Mouse (Mus musculus) kidney, adult 18-20 months (tissue): ENCODE data around the gene Slc39a13.
"Not testable (repeated sequence)": the region's sequence is repeated elsewhere in the genome, so short reads cannot be mapped to it uniquely, and the experiment has no call there.

ENCODE experiments used
- DNase-seq: peaks from one replicate; pipeline ENCODE4 v3.0.0; 2021

Gene Slc39a13

DNA sequence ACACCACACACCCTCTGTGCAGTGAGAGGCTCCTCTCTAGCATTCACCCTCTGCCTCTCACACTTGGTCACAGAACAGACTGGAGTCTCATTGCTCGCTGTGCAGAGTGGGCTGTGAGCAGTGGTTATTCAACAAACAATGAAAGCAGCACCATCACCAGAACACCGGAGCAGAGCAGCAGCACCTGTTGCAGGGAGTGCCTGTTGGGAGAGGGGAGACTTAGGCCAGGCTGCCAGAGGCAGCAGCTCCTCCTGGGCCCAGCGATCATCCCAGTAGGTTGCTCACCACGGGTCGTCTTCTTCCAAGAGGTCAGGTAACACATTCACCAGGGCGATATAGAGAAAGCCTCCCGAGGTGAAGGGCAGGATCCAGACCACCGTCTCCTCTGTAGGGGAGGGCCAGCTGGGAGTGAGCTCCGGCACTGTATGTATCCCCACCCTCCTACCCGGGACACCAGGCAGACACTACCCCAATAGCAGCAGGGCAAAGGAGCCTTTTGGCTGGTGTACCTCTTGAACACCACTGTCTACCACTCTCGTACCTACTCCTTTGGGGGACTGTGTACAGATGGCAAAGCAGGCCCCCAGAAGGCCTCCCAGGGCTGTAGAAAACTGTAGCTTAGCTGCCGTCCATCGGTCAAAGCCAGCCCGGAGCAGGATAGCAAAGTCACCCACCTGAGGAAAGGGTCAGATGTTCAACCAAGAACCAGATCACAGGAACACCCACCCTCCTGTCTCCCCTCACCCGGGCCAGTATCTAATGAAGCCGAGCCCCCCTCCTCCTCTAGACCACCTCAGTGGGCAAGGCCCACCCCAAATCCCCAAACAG is 7.2 kb downstream of the Slc39a13 start:
- DNase-seq = no peak

DNA sequence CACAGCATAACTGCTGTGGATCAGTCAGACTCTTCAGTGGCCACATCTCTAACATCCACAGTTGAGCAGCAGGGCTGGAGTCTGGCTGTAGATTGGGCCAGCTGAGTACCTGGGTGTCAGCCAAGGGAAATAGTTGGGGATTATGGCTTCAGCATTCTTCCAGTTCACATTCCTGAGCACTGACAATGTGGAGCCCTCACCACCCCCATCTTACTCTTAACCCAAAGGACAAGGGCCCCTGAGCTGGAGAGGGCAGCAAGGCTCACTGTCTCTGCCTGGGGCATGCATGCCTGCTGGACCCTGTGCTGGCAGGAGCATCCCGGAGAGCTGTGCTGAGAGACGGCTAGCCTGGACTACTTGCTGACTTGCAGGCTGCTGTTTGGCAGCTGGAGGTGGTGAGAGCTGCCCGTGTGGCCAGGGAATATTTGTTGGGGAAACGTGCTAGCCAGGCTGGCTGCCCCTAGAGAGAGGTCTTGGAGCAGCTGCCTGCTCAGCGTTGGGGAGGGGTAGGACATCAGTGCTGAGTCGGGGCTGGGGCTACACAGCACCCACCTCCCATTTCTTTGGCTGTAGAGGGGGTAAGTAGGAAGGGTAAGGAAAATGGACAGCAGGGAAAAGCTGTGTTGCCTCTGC is 8.3 kb downstream of the Slc39a13 start:
- peak; percentile 58 for DNase-seq

DNA sequence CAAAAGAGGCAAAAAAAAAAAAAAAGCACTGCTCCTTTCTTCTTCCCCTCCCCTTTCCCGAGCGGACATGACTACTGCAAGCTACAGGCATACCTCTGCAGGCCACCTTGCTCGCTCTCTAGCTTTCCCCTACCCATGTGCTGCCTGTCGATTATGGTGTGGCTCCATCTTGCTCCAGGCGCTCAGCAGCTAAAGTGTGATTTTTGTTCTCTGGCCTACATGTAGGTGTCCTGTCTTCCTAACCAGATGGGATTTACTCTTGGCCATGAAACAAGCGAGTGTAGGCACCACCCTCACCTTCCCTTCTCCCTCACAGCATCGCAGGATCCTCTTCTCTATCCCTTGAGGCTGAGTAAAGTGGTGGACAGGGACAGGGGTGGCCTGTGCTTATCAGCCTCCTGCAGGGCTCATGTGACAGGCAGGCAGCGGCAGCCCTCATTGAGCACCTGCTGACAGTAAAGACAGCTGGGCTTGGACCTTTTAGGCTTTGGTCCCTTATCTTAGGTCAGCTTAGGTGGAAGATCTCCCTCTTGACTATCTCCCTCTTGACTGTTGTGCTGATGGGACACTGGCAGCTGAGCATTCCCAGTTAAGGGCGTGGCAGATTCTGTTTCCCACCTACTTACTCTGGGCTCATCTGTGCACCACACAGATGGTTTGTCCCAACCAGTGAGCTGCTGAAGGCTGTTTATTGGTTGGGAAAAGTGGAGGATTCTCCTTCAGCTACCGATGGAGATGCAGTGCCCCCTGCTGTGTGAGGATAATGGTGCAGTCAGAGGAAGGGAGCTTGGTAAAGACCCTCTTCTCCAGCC is 9.5 kb downstream of the Slc39a13 start:
- peak; percentile 51 for DNase-seq

DNA sequence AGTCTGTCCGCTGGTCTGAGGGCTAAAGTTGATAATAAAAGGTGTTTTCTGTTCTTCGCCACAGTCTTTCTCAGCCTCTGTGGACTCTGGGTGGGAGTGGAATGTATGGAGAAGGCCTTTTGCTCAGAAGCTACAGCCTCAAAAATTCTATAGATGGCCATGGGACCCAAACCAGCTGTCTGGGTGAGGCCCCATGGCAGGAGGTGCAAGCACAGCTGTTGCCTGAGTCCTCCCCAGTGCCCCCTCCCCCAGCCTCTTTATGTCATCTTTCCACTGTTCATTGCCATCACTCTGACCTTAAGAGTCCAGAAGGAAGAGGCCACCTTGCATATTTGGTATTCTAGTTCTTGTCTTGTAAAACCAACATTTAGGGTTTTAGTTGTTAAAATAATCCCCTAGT is 10.8 kb downstream of the Slc39a13 start:
- DNase-seq = no peak

DNA sequence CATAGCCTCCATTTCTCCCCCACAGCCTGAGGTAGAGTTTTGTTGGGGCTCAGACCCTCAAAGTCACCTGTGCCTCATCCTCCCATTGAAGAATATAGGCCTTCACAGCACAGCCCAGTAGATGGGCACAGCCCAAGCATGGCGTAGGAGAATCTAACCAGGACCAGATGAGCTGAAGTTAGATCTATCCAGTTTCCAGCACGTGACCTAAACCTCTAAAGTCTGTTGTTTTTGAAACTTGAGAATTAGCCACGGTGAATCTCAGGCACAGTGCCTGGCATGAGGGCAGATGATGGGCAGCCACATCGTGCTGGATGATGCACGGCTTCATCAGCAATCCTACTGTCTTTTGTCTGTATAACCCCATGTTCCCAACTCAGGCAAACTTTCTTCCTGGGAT is 11.8 kb downstream of the Slc39a13 start:
- DNase-seq = no peak

DNA sequence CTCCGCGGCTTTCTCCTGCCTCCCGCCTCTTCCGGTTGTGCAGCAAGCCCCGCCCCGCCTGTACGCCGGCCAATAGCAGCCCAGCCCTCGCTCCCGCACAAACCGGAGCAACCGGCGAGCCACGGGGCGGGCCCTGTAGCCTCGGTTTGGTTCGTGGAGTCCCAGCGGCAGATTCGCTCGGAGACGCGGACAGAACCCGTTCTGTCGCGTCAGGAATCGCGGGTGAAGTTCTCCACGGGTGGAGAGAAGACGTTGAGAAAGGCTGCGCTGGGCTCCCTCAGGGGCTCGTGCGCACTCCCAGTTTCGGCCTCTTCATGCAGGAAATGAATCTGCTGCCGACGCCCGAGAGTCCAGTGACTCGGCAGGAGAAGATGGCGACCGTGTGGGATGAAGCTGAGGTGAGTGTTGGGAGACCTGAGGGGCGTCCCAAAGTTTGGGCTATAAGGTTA is 16.3 kb downstream of the Slc39a13 start, which contains the start of gene Psmc3:
TSS of gene Psmc3 (plus strand) at position 76 of the 449 bp plus-strand sequence.
- DNase-seq = peak; percentile 97

DNA sequence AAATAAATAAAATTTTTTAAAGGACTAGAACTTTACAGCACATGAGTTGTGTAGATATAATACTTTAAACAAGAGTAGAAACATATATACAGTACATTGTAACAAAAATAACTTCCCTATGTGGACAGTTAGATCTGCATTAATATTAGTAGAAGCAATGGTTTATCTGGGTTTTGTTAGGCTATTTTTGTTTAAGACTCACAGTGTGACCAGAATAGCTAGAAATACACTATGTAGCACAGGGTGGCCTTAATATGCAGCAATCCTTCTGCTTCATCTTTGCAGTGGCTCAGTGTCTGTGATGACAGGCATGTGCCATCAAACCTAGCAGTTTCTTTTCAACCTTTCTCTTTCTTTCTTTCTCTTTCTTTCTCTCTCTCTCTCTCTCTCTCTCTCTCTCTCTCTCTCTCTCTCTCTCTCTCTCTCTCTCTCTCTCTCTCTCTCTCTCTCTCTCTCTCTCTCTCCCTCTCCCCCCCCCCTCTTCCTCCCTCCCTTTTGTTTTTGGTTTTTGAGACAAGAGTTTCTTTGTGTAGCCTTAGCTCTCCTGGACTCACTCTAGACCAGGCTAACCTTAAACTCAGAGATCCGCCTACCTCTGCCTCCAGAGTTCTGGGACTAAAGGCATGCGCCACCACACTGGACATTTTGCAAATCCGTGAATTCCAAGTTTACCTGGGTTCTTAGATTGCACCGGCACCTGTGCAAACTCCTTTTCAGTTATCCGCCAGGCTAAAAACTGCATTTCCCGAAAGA is 16.9 kb downstream of the Slc39a13 start:
- no peak for DNase-seq

DNA sequence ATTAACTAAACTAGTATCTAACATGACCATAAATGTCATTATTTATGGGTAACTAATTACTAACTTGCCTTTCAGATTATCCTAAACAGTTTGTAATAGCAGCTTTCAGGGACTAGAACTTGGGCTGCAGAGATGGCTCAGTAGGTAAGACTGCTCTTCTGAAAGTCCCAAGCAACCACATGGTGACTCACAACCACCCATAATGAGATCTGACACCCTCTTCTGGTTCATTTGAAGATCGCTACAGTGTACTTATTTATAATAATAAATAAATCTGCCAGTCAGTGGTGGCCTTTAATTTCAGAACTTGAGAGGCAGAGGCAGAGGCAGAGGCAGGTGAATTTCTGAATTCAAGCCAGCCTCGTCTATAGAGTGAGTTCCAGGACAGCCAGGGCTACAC is 17.5 kb downstream of the Slc39a13 start:
- DNase-seq = no peak

DNA sequence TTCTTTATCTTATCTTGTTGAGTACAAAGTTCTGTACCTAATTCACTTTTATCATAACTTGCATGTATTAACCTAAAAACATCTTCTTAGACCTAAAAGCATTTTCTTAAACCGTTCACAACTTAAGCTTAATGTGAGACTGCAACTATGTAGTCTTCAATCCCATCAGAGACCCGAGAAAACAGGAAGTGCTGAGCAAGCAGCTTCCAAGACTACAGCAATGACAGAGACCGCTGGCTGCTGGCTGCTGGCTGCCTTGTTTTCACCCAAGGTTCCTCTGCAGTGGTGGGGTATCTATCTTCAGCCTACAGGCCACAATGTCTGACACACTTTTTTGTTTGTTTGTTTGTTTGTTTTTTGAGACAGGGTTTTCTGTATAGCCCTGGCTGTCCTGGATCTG is 18.3 kb downstream of the Slc39a13 start:
- DNase-seq = no peak

DNA sequence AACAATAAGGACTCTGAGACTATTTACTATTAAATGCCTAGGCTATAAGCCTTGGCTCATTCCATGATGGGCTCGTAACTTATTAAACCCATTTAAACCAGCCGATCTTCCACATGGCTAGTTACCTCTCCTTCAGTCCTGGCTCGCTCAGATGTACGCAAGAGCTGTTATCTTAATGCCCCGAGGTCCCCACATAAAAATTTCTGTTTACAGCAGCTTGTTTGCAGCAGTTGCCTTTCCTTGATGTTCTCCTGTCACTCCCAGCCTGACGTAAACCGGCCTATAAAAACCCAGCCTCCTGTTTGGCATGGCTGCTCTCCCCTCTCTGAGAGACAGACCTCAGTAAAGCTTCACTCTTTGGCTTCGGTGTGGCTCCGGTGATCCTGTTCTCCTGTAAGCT is 22.9 kb downstream of the Slc39a13 start:
- DNase-seq = peak; percentile 42

DNA sequence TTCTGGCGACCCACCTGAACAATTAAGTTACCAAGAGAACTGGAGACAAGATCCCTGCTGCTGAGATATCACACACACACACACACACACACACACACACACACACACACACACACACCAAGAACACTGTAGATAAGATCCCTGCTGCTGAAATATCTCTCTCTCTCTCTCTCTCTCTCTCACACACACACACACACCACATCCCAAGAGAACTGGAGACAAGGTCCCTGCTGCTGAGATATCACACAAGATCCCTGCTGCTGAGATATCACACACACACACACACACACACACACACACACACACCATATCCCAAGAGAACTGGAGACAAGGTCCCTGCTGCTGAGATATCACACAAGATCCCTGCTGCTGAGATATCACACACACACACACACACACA is 24.4 kb downstream of the Slc39a13 start:
- DNase-seq = not testable (repeated sequence)

DNA sequence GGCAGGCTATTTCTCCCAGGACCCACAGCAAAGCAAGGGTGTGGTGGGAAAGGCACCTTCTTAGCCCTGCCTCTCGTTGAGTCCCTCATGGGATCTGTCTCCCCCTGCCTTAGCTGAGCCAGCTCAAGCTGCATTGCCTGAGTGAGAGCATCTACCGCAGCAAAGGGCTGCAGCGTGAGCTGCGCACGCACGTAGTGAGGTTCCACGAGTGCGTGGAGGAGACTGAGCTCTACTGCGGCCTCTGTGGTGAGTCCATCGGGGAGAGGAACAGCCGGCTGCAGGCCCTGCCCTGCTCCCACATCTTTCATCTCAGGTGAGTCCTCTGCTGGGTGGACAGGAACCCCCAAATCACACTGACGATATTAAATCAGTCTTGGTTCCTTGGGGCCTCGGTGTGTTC is 25.5 kb downstream of the Slc39a13 start:
- DNase-seq = no peak

DNA sequence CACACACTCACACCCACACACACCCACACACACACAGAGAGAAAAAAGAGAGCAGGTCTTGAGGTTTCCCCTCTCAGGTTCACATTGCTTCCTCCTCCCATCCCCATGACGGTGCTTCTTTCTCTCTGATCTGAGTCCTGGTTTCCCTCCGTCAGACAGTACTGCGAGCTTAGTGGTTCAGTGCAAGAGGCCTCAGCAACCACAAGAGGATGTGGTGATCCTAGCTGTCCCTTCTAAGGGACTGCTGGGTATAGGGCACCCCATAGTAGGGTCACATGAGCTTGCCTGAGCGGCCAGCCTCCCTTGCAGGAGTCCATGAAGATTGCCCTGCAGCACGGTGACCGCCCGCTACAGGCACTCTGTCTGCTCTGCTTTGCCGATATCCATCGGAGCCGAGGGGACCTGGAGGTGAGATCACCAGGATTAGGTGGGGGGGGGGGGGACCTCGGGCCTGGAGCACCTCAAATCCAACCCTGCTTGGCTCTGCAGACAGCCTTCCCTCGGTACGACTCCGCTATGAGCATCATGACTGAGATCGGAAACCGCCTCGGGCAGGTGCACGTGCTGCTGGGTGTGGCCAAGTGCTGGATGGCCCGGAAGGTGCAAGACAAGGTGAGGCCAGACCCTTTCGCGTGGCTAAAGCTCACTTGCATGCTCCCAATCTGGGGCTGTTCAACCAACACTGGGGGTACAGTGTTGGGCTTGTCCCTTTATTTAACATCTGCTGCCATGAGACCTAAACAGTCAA is 27.4 kb downstream of the Slc39a13 start:
- DNase-seq = no peak

DNA sequence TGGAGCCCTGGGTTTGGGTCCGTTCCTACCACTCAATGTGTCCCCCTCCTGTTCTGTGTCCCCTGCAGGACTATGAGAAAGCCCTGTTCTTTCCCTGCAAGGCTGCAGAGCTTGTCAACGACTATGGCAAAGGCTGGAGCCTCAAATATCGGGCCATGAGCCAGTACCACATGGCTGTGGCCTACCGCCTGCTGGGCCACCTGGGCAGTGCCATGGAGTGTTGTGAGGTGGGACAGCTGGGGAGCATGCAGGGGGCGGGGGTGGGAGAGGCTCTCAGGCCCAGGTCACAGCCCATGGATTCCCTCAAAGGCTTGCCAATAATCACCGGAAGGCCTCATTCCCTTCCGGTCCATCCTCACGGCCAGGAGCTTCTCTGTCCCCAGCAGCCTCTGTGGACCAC is 28.4 kb downstream of the Slc39a13 start:
- no peak for DNase-seq

DNA sequence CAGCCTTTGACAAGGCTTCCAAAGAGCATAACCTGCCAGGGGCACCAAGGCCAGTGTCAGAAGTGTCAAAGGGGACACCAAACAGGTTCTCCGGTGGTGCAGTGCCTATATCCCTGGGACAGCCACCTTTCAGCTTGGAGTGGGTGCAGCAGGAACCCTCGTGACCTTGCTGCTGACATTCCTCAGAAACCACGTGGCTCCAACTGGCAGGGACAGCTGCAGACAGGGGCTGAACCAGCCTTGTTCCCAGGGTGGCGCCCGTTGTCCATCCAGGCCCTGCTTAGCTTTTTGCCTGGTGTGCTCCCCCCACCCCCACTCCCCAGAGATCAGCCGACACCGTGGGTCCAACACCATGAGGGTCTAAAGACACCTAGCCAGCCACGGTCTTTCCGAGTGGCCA is 34.8 kb downstream of the Slc39a13 start, which contains the start of gene Rapsn:
TSS of gene Rapsn (plus strand) at position 236 of the 400 bp plus-strand sequence.
- DNase-seq = peak; percentile 65

DNA sequence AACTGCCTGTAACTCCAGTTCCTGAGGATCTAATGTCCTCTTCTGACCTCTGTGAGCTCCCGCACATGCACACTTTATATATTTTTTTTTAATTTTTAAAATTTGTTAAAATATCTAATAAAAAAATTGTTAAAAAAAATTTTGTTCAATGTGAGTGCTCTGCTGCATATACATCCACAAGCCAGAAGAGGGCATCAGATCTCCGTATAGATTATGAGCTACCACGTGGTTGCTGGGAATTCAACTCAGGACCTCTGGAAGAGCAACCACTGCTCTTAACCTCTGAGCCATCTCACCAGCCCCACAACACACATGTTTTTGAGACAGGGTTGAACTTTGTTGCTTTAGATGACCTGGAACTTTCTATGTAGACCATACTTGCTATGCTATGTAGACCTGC is 37.2 kb downstream of the Slc39a13 start:
- DNase-seq = no peak

DNA sequence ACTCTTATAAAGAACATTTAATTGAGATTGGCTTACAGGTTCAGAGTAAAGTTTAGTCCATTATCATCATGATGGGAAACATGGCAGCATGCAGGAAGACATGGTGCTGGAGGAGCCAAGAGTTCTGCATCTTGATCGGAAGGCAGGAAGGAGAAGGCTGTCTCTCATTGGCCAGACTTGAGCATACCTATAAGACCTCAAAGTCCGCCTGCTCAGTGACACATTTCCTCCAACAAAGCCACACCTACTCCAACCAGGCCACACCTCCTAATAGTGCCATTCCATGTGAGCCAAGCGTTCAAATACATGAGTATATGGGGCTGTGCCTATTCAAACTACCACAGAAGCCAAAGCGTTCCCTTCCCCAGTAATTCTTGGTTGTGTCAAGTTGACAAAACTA is 39.0 kb downstream of the Slc39a13 start:
- DNase-seq = no peak

DNA sequence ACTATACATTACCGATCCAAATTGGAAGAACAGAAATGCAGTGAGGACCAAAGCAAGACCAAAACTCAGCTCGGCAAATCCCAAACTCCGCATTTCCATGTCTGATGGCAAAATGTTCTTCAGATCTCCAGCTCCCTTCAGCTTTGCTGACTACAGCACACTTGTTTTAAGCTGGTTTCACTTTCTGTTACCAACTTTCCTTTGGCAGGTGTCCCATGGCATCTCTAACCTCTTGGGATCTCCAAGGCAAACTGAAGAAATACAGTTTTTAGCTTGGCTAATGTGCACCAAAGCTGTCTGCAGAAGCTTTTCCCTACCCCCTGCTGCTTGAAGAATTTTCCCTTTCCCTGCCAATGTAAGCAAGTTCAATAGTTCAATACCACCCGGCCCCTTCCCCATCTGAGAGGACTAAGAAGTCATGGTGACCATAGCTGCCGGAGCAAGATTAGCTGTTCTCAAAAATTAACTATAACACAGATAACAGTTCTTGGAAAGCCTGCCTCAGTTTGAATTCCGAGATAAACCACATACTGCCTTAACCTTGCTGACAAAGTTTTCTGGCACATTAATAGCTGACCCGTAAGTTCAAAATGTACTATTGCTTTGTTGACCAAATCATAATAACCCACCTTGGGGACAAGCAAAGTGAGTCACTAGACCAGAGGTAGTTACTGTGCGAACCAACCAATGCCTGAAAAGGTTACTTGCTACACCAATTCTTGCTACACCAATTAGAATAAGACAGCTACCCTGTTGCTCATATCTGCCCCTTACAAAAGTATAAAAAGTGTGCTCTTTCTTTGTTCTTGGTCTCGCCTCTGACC is 42.6 kb downstream of the Slc39a13 start:
- DNase-seq = no peak

DNA sequence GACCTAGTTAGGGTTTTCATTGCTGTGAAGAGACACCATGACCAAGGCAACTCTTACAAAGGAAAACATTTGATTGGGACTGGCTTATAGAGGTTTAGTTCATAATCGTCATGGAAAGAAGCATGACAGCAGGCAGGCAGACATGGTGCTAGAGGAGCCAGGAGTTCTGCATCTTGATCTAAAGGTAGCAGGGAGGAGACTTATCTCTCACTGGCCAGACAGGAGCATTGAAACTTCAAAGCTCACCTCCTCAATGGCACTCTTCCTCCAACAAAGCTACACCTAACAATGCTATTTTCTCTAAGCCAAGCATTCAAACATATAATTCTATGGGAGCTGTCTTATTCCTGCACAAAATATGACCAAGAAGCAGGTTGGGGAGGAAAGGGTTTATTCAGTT is 43.7 kb downstream of the Slc39a13 start:
- DNase-seq = no peak

DNA sequence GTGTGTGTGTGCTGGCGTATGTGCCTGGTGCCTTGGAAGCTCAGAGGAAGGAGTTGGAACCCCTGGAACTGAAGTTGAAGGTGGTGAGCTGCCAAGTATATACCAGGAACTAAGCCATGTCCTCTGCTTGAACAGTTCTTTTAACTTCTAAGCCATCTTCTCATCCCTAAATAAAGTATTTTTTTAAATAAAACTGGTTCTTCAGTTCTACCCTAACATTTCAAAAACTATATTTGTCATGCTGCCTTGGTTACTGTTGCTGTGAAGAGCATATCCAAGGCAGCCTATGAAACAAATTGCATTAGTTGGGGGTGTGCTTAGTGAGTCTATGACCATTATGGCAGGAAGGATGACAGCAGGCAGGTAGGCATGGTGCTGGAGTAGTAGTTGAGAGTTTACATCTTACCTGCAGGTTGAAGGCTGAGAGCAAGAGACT is 45.1 kb downstream of the Slc39a13 start:
- DNase-seq = no peak

DNA sequence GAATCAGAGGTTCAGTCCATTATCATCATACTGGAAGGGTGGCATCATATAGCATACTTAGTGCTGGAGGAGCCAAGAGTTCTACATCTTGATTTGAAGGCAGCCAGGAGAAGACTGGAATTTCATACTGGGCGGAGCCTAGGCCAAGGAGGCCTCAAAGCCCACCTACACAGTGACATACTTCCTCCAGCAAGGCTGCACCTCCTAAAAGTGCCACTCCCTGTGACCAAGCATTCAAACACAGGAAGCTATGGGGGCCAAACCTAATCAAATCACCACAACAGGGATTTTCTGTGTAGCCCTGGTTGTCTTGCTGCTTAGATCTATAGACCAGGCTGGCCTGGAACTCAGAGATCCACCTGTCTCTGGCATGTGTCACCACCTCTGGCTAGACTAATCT is 46.3 kb downstream of the Slc39a13 start:
- no peak for DNase-seq
